Mouse (Mus musculus) C2C12 (cell line): ENCODE measurements around the gene Etv5.

Source experiments
- CEBPB ChIP-seq: IDR thresholded peaks from one replicate; pipeline ENCODE4 v1.6.1; 2011; ENCODE audit warnings: low read depth, mild to moderate bottlenecking, control low read depth, moderate library complexity
- CTCF ChIP-seq: IDR thresholded peaks from one replicate; pipeline ENCODE4 v1.5.1; 2011; ENCODE audit not compliant: control insufficient read depth, insufficient read depth, insufficient read length
- FOSL1 ChIP-seq: IDR thresholded peaks from one replicate; pipeline ENCODE4 v1.8.0; 2011; ENCODE audit warnings: mild to moderate bottlenecking, low read length; ENCODE audit not compliant: poor library complexity, insufficient read depth, severe bottlenecking
- MYOD1 ChIP-seq: IDR thresholded peaks from one replicate; pipeline ENCODE4 v1.6.1; 2011; ENCODE audit warnings: low read depth; ENCODE audit not compliant: control insufficient read depth, insufficient read length

GRCm38 (mm10) chr16:22414205-22414754, 25.2 kb downstream of the Etv5 start:
- TF ChIP-seq CEBPB (no peak), CTCF (no peak), MYOD1 (no peak), FOSL1 (no peak)
